Mouse (Mus musculus) CH12.LX (cell line): ENCODE measurements around the gene Wnk2. TPM values are rescaled to one million over a fixed set of nuclear protein-coding genes. Genes with fewer than 3 reads are reported as not detected.

Source experiments
- DNase-seq: peaks from one replicate; pipeline ENCODE4 v3.0.0-alpha.2; 2013; ENCODE audit errors: extremely low read depth
- H3K27ac ChIP-seq: 2 replicates; pipeline ENCODE4 v1.5.1; 2012; ENCODE audit warnings: low read depth, mild to moderate bottlenecking, control low read depth, moderate library complexity; ENCODE audit not compliant: insufficient read depth
- H3K27me3 ChIP-seq: replicated peaks from 2 replicates; pipeline ENCODE3; 2012; ENCODE audit warnings: inconsistent platforms
- H3K36me3 ChIP-seq, 2 experiments: replicated peaks in 1 of 2; 2 replicates each; pipeline versions ENCODE3 to v1.6.1; 2012; ENCODE audit warnings: inconsistent platforms in 1 of 2, low read length in 1 of 2, mild to moderate bottlenecking in 1 of 2, mixed read lengths in 1 of 2, moderate library complexity in 1 of 2; ENCODE audit not compliant: control insufficient read depth in 1 of 2, insufficient read depth in 1 of 2
- H3K4me1 ChIP-seq, 2 experiments: 2 replicates each; pipeline ENCODE4 v1.6.1; 2012; ENCODE audit warnings: inconsistent platforms in 1 of 2, moderate library complexity in 1 of 2; ENCODE audit not compliant: insufficient read depth in 2 of 2, control insufficient read depth in 1 of 2
- H3K4me2 ChIP-seq: 2 replicates; pipeline ENCODE4 v1.6.1; 2012; ENCODE audit warnings: low read depth, mild to moderate bottlenecking, control low read depth; ENCODE audit not compliant: poor library complexity, insufficient read depth, severe bottlenecking
- H3K4me3 ChIP-seq, 3 experiments: fragments of 150-350 bp in 1 of 3; sonication (generic) in 1 of 3; replicated peaks in 1 of 3; 2 replicates each; pipeline versions ENCODE3 to v1.5.1; 2011 to 2012; ENCODE audit warnings: low read depth in 2 of 3, low read length in 2 of 3, mild to moderate bottlenecking in 2 of 3, moderate library complexity in 2 of 3, control low read depth in 1 of 3, improper control_type of control experiment in 1 of 3, inconsistent platforms in 1 of 3, mixed read lengths in 1 of 3; ENCODE audit not compliant: poor library complexity in 1 of 3
- H3K79me2 ChIP-seq: replicated peaks from 2 replicates; pipeline ENCODE4 v1.6.1; 2012; ENCODE audit warnings: mild to moderate bottlenecking, moderate library complexity; ENCODE audit not compliant: control insufficient read depth, poor library complexity, insufficient read depth, severe bottlenecking; ENCODE audit errors: extremely low read depth
- H3K9ac ChIP-seq: 2 replicates; pipeline ENCODE4 v1.6.1; 2012; ENCODE audit warnings: low read depth, mild to moderate bottlenecking, control low read depth, moderate library complexity; ENCODE audit not compliant: insufficient read depth
- H3K9me3 ChIP-seq: replicated peaks from 2 replicates; pipeline ENCODE3; 2012; ENCODE audit warnings: low read length, inconsistent platforms, mixed read lengths
- CHD1 ChIP-seq: IDR thresholded peaks from 2 replicates; pipeline ENCODE4 v1.6.1; 2012; ENCODE audit warnings: low read depth, low read length, improper control_type of control experiment, inconsistent platforms
- E2F4 ChIP-seq: IDR thresholded peaks from 2 replicates; pipeline ENCODE4 v1.6.1; 2011; ENCODE audit warnings: low read depth, low read length, improper control_type of control experiment; ENCODE audit not compliant: insufficient replicate concordance
- ELF1 ChIP-seq: IDR thresholded peaks from 2 replicates; pipeline ENCODE4 v1.6.1; 2014; ENCODE audit warnings: low read depth, mild to moderate bottlenecking, inconsistent platforms, low read length, improper control_type of control experiment
- EP300 ChIP-seq: IDR thresholded peaks from 2 replicates; pipeline ENCODE4 v1.6.1; 2011; ENCODE audit warnings: low read length, improper control_type of control experiment
- IRF4 ChIP-seq: IDR thresholded peaks from 2 replicates; pipeline ENCODE4 v1.6.1; 2014; ENCODE audit warnings: low read depth, mild to moderate bottlenecking, inconsistent platforms, low read length, improper control_type of control experiment
- JUN ChIP-seq: IDR thresholded peaks from 2 replicates; pipeline ENCODE4 v1.6.1; 2011; ENCODE audit warnings: low read depth, mild to moderate bottlenecking, low read length, improper control_type of control experiment, moderate library complexity; ENCODE audit not compliant: insufficient read depth
- MAX ChIP-seq: IDR thresholded peaks from 2 replicates; pipeline ENCODE4 v1.6.1; 2011; ENCODE audit warnings: low read length, improper control_type of control experiment
- MAZ ChIP-seq: IDR thresholded peaks from 2 replicates; pipeline ENCODE4 v1.6.1; 2012; ENCODE audit warnings: low read depth, mild to moderate bottlenecking, inconsistent platforms, low read length, improper control_type of control experiment, moderate library complexity
- MEF2A ChIP-seq: IDR thresholded peaks from 2 replicates; pipeline ENCODE4 v1.6.1; 2014; ENCODE audit warnings: low read depth, mild to moderate bottlenecking, inconsistent platforms, low read length, improper control_type of control experiment, borderline replicate concordance
- MXI1 ChIP-seq: IDR thresholded peaks from 2 replicates; pipeline ENCODE4 v1.6.1; 2011; ENCODE audit warnings: mild to moderate bottlenecking, low read depth, low read length, improper control_type of control experiment
- NELFE ChIP-seq: IDR thresholded peaks from 2 replicates; pipeline ENCODE4 v1.6.1; 2011; ENCODE audit warnings: low read depth, low read length, improper control_type of control experiment
- PAX5 ChIP-seq: IDR thresholded peaks from 2 replicates; pipeline ENCODE4 v1.6.1; 2012; ENCODE audit warnings: low read length, inconsistent platforms, mixed read lengths
- POLR2AphosphoS2 ChIP-seq: IDR thresholded peaks from 2 replicates; pipeline ENCODE4 v1.6.1; 2011; ENCODE audit warnings: low read depth, low read length, improper control_type of control experiment
- SIN3A ChIP-seq: IDR thresholded peaks from 2 replicates; pipeline ENCODE4 v1.6.1; 2012; ENCODE audit warnings: low read length, improper control_type of control experiment, inconsistent platforms
- TBP ChIP-seq: conservative IDR thresholded peaks from 2 replicates; pipeline ENCODE4 v1.6.1; 2011; ENCODE audit warnings: low read depth, low read length, improper control_type of control experiment
- USF1 ChIP-seq: IDR thresholded peaks from 2 replicates; pipeline ENCODE4 v1.6.1; 2014; ENCODE audit warnings: low read depth, mild to moderate bottlenecking, inconsistent platforms, low read length, improper control_type of control experiment
- ZC3H11A ChIP-seq: IDR thresholded peaks from 2 replicates; pipeline ENCODE4 v1.6.1; 2012; ENCODE audit warnings: low read depth, mild to moderate bottlenecking, inconsistent platforms, low read length, improper control_type of control experiment
- ZKSCAN1 ChIP-seq: IDR thresholded peaks from 2 replicates; pipeline ENCODE4 v1.6.1; 2012; ENCODE audit warnings: low read depth, inconsistent platforms, low read length, improper control_type of control experiment, borderline replicate concordance
- ZMIZ1 ChIP-seq: IDR thresholded peaks from 2 replicates; pipeline ENCODE4 v1.6.1; 2012; ENCODE audit warnings: low read depth, mild to moderate bottlenecking, inconsistent platforms, low read length, improper control_type of control experiment
- dilution Hi-C: fragments of 300-500 bp; cut with MboI; formaldehyde crosslinking; loops from 2 replicates; pipeline ENCODE4 v1.14.3; 2020; ENCODE audit warnings: low sequenced_read_pairs; ENCODE audit not compliant: extremely low pct_unique_long_range_greater_than_20kb, extremely low pct_ligation_motif_present
- in situ Hi-C: fragments of 300-500 bp; cut with MboI; formaldehyde crosslinking; loops from 3 replicates; pipeline ENCODE4 v1.14.3; 2019; ENCODE audit warnings: low sequenced_read_pairs, low pct_ligation_motif_present, low pct_unique_long_range_greater_than_20kb, mixed read lengths
- polyA plus RNA-seq: library from polyadenylated mRNA; unstranded; fragments of >175 nt; gene quantifications from 2 replicates; pipeline ENCODE4 v1.2.1, GENCODE M21; 2012; ENCODE audit warnings: low read depth; ENCODE audit not compliant: insufficient read length
- total RNA-seq, 2 experiments: library from RNA; depleted of rRNA; stranded (reverse); fragments of 300-350 nt in 1 of 2; fragments of >200 nt in 1 of 2; gene quantifications; 2 replicates each; pipeline ENCODE4 v1.2.3; 2012 to 2014

Gene Wnk2
- total and polyA plus RNA-seq, 3 experiments, result 0.04 TPM; not detected in 2

DNA sequence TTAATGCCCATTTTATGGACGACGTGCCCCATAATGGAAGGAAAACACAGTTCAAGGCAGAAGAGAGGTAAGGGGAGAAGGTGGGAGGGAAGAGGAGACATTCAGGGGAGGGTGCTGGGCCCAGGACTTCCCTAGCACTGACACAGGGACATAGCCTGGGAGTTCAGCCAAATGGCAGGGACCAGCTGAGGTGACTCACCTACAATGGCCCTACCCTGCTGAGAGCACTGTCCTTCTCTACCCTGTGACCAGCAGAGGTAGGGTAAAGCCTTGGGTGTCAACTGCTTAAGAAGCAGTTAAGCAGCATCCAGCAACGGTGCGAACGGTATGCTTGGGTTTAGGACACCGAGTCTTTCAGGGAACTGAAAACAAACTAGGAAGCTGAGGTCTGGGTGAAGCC, 58.9 kb downstream of the Wnk2 start:
- no peaks in the 10 kb centered on the region for H3K9me3 ChIP-seq
- no peaks in the 10 kb centered on the region for H3K79me2 ChIP-seq
- no peaks in the 10 kb centered on the region for H3K27me3 ChIP-seq
- no peak overlapping the region for H3K4me3 ChIP-seq
- H3K9ac ChIP-seq, result no peak overlapping the region
- H3K4me2 ChIP-seq, result no peak overlapping the region
- no peak for DNase-seq
- dilution Hi-C loops, result no loop called here
- no peak overlapping the region for H3K27ac ChIP-seq
- no peaks in the 10 kb centered on the region for H3K36me3 ChIP-seq
- in situ Hi-C loops, result no loop called here
- peaks cover 0 to 7% of the 10 kb centered on the region in 2 experiments; a peak in 2 of 4 replicates for H3K4me1 ChIP-seq
- no peak for TF ChIP-seq CHD1
- TF ChIP-seq ZMIZ1, result no peak
- no peak for TF ChIP-seq NELFE
- no peak for TF ChIP-seq SIN3A
- no peak for TF ChIP-seq POLR2AphosphoS2
- TF ChIP-seq PAX5, result no peak
- no peak for TF ChIP-seq ZKSCAN1

DNA sequence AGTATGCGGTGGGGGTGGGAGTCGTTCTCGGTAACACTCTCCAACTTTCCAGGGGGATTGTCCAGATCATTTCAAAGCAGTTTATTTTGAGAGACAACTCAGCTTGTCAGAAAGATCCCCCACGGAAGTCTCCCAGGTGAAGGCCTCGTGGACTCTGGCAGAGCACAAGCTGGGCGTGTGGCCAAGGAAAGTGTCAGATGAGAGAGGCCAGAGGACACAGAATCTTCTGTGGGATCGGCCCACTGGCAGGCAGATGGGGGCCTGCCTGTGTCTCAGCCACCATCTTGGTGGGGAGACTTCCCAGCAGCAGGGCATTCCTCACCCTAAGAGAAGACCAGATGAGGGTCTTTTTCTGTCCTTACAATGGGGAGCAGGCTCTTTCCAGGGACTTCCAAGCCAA, 60.4 kb downstream of the Wnk2 start:
- H3K36me3 ChIP-seq, result no peaks in the 10 kb centered on the region
- in situ Hi-C loops (no loop called here), dilution Hi-C loops (no loop called here)
- H3K4me1 ChIP-seq, result peaks cover 0 to 6% of the 10 kb centered on the region in 2 experiments; a peak in 2 of 4 replicates
- no peak overlapping the region for H3K27ac ChIP-seq
- no peak overlapping the region for H3K9ac ChIP-seq
- H3K4me3 ChIP-seq, result no peak overlapping the region
- H3K79me2 ChIP-seq, result no peaks in the 10 kb centered on the region
- H3K9me3 ChIP-seq, result no peaks in the 10 kb centered on the region
- no peaks in the 10 kb centered on the region for H3K27me3 ChIP-seq
- no peak overlapping the region for H3K4me2 ChIP-seq
- no peak for DNase-seq
- TF ChIP-seq IRF4 (no peak), USF1 (no peak), MAZ (no peak), ELF1 (no peak), EP300 (no peak), ZC3H11A (no peak), JUN (no peak), MXI1 (no peak), MAX (no peak), E2F4 (no peak), TBP (no peak), MEF2A (no peak)
